Mouse (Mus musculus) heart, postnatal 10 days (tissue): Measurements from ENCODE around the gene Cyp2d9. TPM values are rescaled to one million over a fixed set of nuclear protein-coding genes. Genes with fewer than 3 reads are reported as not detected.
A peak's percentile ranks its signal among the peaks of the same experiment; 100 is the strongest.
"Not testable (repeated sequence)": the region's sequence is repeated elsewhere in the genome, so short reads cannot be mapped to it uniquely, and the experiment has no call there.

Experiments used
- DNase-seq, 2 experiments: peaks; one replicate each; pipeline ENCODE4 v3.0.0; 2021
- intact Hi-C: fragments of 180-260 bp; cut with DNase I; formaldehyde crosslinking; loops from one replicate; pipeline ENCODE4 v1.15.1; 2025
- total RNA-seq, 2 experiments: library from RNA; stranded (reverse); gene quantifications; 2 replicates each; pipeline ENCODE4 v1.2.3; 2021

The Cyp2d9 gene
- not detected for total RNA-seq

DNA sequence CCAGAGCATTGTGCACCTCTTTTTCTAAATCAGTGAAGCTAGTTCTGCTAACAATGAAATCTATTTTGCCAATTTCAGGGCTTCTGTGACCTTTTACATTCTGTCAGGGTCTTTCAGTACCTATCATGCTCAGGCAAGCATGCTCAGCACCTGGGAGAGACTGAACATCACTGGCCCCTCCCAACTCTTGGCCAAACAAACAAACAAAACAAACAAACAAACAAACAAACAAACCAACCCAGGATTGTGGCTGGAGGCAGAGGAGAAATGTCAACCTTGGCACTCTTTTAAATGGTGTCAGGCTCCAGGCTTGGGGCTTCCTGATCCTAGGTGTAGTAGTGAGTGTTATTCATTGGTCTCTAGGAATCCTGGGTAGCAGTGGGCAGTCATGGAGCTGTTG is at the start of gene Cyp2d9:
Cyp2d9 (plus strand) TSS at position 301 of the 400 bp plus-strand sequence.
- intact Hi-C loops: no loop called here
- no peak for DNase-seq

DNA sequence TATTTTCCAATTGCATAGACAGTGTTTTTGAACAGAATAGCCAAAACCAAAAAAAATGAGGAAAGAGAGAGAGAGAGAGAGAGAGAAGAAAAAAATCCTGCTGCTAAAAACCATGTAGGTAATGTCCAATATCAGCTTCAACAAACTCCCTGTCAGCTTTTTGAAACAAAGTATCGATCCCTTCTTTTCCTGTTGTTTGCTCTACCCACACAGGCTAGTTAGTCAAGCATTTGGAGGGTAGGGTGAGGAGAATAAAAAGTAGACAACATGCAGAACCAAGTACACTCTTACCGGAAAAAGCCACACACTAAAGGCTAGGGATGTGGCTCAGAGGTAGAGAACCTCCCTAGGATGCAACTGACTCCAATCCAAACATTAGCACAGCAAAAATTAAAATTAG is 47.5 kb upstream of the Cyp2d9 start:
- intact Hi-C loops: no loop called here
- no peak for DNase-seq

DNA sequence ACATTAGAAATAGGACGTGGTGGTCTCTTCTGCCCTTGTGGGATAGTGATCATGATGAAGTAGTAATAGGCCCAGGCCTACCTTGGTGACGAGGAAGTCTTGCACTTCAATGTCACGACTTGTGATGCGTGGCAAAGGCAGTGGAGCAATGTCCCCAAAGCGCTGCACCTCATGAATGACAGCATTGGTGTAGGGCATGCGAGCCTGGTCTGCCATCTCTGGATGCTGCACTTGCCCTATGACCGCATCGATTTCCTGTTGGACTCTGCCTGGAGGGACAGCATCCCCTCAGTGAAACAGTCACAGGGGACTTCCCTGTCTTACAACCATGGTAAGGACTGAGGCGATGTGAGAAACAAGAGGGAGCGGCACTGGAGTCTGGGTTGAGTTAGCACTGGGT is 43.3 kb upstream of the Cyp2d9 start:
- DNase-seq, intact Hi-C loops: not testable (repeated sequence)

DNA sequence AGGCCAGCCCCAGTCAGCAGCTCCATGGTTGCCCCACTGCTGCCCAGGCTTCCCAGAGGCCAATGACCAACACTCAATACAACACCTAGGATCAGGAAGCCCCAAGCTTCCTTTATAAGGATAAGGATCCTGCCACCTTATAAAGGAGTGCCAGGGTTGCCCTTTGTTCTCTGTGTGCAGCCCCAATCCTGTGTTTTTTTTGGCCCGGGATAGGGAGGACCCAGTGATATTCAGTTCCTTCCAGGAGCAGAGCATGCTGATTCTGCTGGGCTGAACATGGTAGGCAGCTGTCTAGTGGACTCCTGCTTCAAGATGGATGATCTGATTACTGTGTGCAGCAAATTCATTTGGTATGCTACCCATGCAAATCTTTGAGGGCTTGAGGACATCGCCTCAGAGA is 39.3 kb upstream of the Cyp2d9 start, which contains the start of gene Cyp2d11:
Cyp2d11 (minus strand) TSS at position 101 of the 400 bp plus-strand sequence.
- intact Hi-C loops: not testable (repeated sequence)

DNA sequence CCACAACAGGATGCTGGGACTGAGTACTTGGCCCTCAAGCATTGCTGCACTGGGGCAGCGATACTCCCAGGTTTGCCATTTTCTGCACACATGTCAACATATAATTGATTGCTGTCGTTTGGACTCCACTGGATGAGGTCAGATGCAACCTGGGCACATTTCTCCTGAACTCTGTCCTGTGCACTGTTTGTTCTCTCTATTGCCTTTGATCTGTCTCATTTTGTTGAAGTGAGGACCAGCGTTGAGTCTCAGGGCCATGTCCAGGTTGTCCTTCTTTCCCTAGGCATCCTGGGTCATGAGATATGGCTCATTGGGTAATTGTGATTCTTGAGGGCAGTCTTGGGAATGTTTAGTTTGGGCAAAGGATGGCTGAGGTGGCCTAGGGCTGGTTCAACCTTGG is 37.3 kb upstream of the Cyp2d9 start:
- DNase-seq, intact Hi-C loops: not testable (repeated sequence)

More for the DNA sequence above, 39.3 kb upstream of the Cyp2d9 start, which contains the start of gene Cyp2d11:
- DNase-seq: not testable (repeated sequence)

DNA sequence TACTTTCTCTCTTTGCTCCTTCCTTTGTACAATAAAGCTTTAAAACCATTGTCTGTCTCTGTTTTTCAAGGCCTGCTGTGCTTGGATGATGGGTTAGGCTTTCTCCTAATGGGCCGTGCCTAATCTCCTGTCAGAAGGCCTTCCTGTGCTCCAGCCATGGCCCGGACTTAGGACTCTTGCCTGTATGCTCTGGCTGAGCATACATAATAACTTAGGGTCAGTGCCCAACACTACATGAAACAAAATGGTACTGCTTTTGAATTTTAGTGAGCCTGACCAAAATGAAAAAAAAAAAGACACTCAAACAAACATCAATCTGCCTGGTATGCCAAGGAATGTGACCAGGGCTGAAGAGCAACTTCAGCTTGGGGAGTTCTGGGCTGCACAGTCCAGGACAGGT is 31.7 kb upstream of the Cyp2d9 start:
- intact Hi-C loops: no loop called here
- no peak for DNase-seq

DNA sequence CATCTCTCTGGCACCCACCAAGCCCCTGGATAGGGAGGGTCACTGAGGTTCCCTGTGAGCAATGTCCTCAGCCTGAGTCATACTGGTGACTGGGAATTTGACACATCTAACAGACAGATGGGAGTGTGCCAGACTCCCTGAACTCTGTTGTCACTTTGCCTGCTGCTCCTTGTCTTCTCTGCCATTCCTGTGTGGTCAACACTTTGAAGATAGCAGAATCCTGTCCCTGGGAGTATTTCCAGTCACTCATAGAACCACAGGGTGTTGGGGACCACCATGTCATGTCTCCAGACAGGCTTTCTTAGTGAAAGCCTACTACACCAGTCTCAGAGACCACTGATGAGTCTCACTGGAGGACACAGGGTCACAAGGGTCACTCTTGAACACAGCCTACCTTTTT is 31.1 kb upstream of the Cyp2d9 start:
- DNase-seq: no peak
- intact Hi-C loops: no loop called here

DNA sequence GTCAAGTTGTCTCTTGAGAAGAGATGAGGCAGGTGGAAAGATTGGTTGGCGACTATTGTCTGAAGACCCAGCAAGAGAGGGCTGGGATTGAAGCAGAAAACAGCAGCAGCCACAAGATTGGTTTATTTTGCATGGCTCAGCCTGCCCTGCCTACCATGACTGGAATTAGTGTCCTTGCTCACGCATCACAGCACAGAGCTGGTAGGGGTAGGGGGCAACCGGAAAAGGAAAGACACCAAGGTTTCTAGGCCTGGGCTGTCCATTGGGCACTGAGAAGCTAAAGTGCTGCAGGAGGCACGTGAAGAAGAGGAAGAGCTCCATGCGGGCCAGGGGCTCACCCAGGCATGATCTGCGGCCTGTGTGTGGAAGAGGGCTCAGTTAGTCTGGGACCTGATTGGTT is 30.5 kb upstream of the Cyp2d9 start:
- no peak for DNase-seq
- intact Hi-C loops: no loop called here

DNA sequence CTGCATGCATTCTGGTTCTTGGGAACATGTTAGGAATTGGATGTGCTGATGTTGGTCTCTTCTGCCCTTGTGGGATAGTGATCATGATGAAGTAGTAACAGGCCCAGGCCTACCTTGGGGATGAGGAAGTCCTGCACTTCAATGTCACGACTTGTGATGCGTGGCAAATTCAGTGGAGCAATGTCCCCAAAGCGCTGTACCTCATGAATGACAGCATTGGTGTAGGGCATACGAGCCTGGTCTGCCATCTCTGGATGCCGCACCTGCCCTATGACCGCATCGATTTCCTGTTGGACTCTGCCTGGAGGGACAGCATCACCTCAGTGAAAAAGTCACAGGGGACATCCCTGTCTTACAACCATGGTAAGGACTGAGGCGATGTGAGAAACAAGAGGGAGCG is 29.6 kb upstream of the Cyp2d9 start:
- intact Hi-C loops: no loop called here
- no peak for DNase-seq

DNA sequence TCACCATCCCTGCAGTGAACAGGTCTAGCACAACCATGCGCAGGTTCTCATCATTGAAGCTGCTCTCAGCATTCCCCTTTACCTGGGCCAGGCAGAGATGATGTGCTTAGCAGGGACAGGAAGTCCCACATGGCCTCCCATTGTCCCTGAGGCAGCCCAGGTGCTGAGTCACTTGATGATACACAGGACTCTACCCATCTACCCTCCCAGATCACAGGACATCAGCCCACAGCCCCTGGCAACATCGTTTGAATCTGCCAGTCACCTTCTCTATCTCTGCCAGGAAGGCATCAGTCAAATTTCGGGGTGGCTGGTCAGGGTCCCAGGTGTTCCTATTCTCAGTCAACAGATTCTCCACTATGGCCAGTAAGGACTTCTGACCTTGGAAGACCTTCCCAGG is 29.1 kb upstream of the Cyp2d9 start:
- DNase-seq: no peak
- intact Hi-C loops: no loop called here

DNA sequence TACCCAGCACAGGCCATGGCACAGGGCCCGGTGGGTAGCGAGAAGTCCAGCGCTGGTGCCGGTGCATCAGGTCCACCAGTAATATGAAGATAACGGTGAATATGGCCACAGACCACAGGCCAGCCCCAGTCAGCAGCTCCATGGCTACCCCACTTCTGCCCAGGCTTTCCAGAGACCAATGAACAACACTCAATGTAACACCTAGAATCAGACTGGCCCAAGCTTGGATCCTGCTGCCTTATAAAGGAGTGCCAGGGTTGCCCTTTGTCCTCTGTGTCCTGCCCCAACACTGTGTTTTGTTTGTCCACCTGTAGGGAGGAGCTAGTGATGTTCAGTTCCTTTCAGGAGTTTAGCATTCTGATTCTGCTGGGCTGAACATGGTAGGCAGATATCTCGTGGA is 26.3 kb upstream of the Cyp2d9 start, which contains the start of gene Cyp2d10:
Cyp2d10 (minus strand) TSS at position 215 of the 400 bp plus-strand sequence.
- intact Hi-C loops: no loop called here

DNA sequence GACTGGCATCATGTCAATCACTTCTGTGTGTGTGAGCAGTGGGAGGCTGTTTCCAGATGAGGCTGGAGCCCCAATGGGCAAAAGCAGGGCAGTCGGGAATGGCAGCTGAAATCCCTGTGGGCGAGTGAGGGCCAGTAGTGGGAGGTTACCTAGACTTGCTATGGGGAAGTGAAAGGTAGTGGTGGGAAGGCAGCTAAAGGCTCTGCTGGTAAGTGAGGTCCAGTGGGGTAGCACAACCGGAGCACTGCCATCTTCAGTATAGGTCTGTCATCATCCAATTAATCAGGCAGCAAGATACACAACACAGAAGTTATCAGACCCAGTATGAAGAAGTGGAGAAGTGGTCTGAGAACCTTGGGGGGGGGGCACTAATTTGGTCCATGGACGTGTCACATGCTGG is 25.7 kb upstream of the Cyp2d9 start:
- no peak for DNase-seq
- intact Hi-C loops: no loop called here

More for the DNA sequence above, 26.3 kb upstream of the Cyp2d9 start, which contains the start of gene Cyp2d10:
- no peak for DNase-seq

DNA sequence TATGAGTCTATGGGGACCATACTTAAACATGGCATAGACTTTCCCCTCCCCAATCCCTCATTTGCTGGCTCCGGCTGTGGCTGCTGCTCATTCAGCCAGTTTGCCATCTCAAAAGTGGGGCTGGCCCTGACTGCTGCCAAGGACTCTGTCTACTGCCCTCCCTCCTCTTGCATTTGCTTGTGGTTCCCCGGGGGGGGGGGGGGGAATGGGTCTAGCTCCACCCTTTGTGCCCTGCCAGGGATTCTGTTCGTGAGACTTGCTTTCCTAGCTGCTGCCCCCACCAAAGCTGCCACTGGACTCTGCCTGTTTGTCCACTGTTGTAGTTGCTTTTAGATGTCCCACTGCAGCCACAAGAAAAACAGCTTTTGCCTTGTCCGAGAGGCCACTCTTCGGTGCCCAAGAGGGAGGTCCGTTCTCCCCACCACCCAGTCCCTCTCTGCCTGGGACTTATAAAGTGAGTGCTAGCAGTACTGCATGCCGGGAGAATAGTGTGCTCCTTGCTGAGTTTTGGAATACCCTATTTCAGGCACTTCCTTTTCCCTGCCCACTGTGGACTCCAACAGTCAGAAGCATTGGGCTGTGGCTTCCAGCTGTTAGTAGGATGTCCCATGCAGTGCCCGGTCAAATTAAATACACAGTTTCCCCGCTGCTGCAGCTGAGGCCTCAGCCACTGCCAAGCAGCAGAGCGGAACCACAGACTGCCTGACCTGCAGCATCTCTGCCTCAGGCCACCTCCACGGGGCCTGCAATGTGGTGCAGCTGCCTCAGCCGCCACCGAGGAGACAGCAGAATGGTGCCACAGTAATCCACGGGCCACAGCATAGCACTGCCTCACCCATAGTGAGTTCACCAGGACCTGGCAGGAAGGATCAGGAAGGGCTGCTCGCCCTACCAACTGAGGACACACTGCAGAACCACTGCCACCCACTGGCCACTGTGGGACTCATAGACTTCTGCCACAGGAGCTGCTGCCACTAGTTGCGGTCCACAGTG is 16.1 kb upstream of the Cyp2d9 start:
- peak; percentile 91 for DNase-seq
- intact Hi-C loops: loop anchor here (1.0 to 2.0 kb wide), 3 partner anchors 36 to 151 kb away; partner anchors contain the start of genes Cyp2d22 and Ndufa6

DNA sequence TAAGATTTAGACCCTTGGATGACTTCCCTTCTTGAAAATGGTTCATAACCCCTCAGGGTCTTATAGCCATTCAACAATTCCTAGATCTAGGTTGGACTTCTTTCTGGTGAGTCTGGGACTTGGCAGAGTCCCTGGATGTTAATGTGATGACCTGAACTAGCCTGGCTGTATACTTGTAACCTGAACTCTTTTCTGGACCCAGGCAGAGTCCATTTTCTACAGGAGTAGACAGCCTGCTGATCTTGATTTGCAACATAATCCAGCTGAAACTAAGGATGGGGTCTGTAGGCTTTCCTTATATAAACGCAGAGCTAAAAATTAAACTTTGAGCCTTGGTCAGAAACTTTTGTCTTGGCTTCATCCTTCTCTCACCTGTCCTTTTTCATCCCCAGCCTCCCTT is 14.6 kb upstream of the Cyp2d9 start:
- intact Hi-C loops: no loop called here
- DNase-seq: no peak

DNA sequence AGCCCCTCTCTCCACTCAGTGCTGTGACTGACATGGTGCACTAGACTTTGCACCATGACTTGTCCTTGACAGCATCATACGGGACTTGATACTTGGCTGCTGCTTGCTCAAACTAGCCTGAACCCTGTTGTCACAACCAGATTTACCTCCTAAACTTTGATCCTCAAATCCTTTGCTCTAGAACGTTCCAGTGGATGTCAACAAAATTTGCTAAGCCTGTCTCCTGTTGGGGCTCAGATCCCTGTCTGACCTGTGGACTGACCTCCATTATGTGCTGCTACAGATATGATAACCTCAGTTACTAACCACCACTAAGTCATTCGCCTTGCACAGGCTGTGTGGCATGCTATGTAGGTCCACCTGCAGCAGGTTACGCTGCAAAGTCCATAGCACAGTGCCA is 10.3 kb upstream of the Cyp2d9 start:
- DNase-seq: no peak
- intact Hi-C loops: no loop called here

DNA sequence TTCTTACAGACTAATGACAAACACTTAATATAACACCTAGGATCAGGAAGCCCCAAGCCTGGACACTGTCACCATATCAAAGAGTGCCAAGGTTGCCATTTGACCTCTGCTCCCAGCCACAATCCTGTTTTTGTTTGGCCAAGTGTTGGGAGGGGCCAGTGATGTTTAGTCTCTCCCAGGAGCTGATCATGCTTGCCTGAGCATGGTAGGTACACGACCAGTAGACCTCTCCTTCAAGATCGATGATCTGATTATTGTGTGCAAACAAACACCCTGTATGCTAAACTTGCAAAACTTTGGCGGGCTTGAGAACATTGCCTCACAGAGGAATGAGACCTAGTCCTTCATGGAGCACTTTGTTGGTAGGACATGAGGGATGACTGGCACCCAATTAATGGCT is 9.8 kb upstream of the Cyp2d9 start:
- no peak for DNase-seq
- intact Hi-C loops: no loop called here

DNA sequence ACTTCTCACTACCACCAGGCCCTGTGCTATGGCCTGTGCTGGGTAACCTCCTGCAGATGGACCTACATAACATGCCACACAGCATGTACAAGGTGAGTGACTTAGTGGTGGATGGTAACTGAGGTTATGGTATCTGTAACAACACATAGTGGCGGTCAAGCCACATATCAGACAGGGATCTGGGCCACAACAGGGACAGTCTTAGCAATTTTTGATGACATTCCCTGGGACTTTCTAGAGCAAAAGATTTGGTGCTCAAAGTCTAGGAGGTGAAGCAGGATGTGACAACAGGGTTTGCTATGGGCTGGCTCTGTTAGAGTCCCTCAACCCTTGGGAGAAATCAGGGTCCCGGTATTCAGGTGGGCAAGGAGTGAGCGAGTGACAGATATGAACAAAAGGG is 384 bp downstream of the Cyp2d9 start:
- no peak for DNase-seq
- intact Hi-C loops: no loop called here

DNA sequence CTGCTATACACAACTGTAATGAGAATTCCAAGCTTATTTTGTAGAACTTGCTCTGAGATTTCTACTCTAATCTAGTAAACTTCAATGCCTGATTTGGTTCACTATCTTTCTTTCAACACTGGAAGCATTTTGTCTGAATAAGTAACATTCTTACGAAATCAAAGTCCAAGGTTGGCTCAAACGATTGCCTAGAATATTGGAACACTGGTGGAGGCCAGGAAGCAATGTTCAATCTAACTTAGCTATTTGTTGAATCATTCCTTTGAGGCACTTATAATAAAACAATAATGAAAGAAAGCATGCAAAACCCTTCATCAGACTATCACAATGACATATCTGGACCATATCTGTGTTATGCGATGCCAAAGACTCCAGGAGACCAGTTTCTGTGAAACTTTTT is 1.3 kb downstream of the Cyp2d9 start:
- intact Hi-C loops: no loop called here

DNA sequence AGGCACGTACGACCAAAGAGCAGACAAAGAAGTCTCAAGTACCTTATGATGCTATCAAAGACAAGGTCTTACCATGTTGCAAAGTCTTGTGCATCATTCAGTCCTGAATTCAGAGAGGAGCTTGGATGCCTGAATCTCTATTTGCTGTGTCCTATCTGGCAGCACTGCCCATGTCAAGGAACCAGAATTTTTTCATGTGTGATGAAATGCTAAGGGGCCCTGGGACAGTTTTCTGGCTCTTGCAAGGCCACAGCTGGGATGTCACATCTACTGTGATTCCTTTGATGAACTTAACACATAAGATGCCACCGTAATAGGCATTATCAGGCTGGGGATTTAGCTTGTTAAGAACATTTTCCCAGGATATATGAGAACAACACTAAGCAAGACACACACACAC is 1.8 kb downstream of the Cyp2d9 start:
- intact Hi-C loops: no loop called here
- DNase-seq: peak in 1 of 2 experiments; percentile 2

More for the DNA sequence above, 1.3 kb downstream of the Cyp2d9 start:
- DNase-seq: no peak

DNA sequence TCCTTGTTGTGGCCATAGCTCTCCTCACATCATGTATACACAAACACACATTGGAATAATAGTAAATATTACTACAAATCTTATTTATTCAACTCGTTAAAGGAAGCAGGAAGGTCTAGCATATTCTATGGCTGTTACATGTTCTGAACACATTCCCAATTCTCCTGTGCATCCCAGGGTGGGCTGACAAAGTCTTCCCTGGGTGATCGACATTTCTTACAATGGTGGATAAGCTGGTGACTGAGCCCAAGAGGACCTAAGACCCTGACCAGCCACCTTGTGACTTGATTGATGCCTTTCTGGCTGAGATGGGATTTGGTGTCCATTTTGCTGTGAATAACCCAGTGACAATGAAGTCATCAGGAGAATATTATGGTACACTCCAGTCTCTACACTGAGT is 2.4 kb downstream of the Cyp2d9 start:
- no peak for DNase-seq
- intact Hi-C loops: no loop called here

DNA sequence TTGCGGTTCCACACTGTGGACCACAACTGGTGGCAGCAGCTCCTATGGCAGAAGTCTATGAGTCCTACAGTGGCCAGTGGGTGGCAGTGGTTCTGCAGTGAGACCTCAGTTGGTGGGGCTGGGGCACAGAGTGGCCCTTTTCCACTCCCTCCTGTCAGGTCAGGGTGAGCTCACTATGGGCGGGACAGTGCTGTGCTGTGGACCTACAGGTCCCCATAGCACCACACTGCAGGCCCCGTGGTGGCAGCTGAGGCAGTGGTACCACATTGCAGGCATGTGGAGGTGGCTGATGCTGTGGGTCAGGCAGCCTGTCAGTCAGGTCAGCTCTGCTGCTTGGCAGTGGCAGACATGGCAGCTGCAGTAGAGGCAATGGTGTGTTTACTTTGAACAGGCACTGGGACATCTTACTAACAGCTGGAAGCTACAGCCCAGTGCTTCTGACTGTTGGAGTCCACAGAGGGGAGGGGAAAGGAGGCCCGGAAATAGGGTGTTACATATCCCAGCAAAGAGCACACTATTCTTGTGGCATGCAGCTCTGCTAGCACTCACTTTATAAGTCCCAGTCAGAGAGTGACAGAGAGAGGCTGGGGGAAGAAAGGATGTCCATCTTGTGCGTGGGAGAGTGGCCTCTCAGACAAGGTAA is 4.9 kb downstream of the Cyp2d9 start:
- intact Hi-C loops: no loop called here
- DNase-seq: no peak

DNA sequence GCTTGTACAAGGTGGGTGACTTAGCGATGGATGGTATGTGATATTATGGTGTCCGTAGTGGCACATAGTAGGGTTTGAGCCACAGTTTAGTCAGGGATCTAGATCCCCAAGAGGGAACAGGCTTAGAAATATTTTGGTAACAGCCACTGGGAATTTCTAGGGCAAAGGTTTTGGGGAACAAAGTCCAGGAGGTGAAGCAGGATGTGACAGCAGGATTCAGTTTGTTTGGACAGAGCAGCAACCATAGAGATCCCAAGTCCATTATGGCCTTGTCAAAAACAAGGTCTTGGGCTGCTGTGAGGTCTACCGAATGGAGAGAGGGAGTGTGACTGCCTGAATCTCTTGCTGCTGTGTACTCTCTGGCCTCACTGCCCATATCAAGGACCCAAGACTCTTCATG is 10.4 kb downstream of the Cyp2d9 start:
- DNase-seq: no peak
- intact Hi-C loops: no loop called here
